Mouse (Mus musculus): ENCODE data around the gene Zswim3.

- TF ChIP-seq CTCF (IDR thresholded peaks at IDR 0.05; ENCODE audit: extremely low read depth, insufficient read length, insufficient replicate concordance, low read depth, low read length) (no peak), POLR2A (IDR thresholded peaks at IDR 0.05; ENCODE audit: low read depth, low read length) (no peak)
Observed at GRCm38 (mm10) chr2:164777246-164778014, 27.5 kb upstream of the Zswim3 start.

Data from small intestine, adult 2 months (tissue).